Mouse (Mus musculus) C3H10T1/2 (cell line): ENCODE results near the gene Shisa6. TPM values are rescaled to one million over a fixed set of nuclear protein-coding genes. Genes with fewer than 3 reads are reported as not detected.

Source experiments
- polyA plus RNA-seq, 2 experiments: library from polyadenylated mRNA; unstranded; fragments of >200 nt; fragmentation: generic; extraction: Trizol; gene quantifications; one replicate each; pipeline ENCODE4 v1.2.1; 2012; ENCODE audit warnings: missing spikeins in 2 of 2

The Shisa6 gene
- polyA plus RNA-seq, result not detected

DNA sequence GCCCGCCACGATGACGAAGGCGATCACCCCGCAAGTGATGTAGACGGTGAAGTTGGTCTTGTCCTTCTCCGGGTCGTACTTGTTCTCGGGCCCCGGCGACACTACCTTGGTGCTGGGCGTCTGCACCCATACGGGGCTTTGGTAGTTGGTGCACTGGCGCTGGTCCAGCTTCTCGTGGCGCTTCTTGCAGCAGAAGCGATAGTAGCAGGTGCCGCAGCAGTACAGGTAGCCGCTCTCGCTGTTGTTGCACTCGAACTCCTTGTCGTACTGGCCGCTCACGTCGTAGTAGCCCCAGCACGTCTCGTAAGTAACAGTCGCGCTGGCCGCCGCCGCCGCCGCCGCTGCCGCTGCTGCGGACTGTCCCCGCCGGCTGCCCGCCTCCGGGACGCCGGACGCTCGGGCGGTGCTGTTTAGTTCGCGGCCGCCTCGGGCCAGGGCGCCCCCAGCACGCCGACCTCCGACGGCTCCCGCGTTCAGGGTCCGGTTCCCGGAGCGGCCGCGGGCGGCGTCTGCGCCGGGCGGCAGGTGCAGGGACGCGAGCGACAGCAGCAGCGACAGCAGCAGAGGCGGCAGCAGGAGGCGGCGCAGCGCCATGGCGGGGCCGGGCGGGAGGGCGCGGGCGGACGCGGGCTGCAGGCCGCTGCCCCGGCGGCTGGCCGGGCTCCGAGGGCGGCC lies at the start of gene Shisa6:
TSS of gene Shisa6 (minus strand) at position 594 of the 675 bp plus-strand sequence.

DNA sequence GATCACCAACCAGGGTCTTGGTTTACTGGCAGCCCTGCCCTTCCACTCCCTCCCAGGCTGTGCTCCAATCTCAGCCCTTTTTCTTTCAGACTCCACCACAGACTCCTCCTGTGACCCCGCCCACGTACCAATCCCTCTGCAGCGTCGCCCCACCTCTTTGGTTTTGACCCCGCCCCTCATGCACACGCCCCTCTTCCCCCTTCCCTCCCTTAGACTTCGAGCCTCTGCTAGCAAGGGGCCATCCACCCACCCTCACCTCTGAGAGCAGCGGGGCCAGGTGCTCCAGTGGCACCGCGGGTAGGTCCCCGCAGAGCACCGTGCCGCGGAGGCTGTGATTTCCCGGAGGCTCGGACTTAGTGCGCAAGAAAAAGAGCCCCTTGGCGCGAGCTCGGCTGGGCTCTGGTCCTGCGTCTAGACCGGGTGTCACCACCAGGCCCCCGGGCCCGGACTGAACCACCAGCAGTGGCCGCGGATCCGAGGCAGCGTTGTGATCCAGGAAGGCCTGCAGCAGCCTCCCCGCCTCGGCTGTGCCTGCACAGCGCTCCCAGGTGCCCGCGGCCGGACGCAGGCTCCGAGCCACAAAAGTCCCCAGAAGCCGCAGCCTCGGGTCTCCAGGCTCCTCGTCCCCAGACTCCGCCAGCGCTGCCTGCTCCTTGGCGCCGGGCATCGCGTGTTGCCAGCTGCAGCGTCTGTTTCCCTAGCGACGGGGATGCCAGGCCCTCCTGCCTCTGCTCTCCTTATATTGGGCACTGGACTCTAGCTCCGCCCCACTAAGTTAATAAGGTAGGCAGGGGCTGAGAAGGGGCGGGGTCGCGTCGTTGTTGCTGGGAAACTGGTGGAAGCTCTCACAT lies 357.7 kb downstream of the Shisa6 start, which contains the start of gene Dnah9:
TSS of gene Dnah9 (minus strand) at position 751 of the 851 bp plus-strand sequence.

